Mouse (Mus musculus) cerebellum, postnatal 10 days (tissue): ENCODE results near the gene Rnf41.
A peak's percentile ranks its signal among the peaks of the same experiment; 100 is the strongest.

Source experiments
- DNase-seq, 2 experiments: peaks; one replicate each; pipeline ENCODE4 v3.0.0; 2021; ENCODE audit warnings: mixed read lengths in 2 of 2

The Rnf41 gene

DNA sequence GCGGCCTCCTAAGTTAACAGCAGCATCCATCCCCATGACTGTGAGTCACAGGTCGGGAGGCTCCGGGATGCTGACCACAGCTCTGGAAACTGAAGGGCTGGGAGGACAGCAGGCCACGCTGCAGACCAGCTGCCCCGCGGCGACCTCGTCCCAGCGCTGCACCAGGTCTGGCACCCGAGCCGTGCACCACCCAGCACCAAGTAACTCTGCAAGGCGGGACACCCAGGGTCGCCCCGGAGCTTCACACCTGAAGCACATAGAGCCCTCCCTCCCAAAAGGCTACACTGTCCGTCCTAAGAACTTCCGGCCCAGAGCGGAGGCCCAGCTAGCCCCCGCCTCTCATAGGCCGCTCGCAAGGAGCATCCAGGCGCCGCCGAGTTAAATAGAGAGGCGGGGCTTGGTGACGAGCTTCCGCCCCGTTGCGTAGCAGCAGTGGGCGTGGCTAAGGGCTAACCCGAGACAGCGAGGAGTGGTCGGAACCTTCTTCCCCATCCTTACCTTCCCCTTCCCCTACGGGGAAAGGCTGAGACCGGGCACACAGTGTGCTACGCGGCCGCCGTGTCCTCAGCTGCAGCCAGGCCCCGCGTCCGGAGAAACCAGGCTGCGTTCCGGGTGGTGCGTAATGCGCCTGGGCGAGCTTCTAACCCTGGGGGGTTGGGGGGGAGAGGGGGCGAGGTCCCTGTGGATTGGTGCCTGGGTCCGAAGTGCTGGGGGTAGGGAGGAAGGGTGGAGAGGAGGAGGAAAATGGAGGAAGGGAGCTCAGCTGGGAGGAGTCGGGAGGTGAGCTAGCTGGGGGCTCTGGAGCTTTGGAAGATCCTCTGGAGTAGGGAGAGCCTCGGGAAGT lies at the start of gene Rnf41, which contains the start of gene Nabp2:
Rnf41 (plus strand) TSS at position 447 of the 844 bp plus-strand sequence.
Nabp2 (minus strand) TSS at position 282 of the 844 bp plus-strand sequence.
- peak; percentile 98 to 99 for DNase-seq

DNA sequence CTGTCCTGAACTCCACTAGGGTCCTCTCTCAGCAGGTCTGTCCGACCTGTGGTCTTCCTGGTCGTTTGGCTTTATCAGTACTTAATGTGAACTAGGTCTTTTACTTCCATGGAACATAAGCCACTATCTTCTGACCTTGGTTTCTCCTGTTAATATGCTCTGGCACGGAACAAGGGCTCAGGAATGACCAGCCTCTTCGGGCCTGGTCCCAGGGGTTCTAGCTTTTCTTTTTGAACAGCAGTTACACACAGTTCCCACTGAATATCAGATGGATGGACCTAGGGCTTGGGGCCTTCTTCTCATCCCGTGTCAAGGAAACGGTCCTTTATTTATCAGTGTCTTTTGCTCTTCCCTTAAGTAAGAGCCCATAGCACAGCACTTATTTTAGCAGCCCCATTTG lies 49.6 kb upstream of the Rnf41 start:
- DNase-seq: no peak

DNA sequence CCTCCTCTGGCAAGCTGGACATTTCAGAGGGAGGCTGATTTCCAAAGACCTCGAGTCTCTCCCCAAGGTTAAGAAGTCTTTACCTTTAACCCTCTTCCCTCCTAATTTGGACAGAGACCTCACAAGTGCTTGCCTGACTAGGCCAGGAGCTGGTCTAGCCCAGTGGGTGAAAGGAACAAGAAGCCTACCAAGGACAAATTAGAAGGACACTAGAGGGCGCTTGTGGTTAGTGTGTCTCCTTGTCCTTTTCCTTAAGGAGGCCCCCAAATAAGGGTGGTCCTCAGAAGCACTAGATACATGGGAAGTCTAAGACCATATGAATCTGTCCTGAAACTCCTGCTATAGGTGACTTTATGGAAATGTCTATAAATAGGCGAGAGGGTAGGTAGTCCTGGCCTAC lies 48.9 kb upstream of the Rnf41 start:
- DNase-seq: peak; percentile 73 to 84

DNA sequence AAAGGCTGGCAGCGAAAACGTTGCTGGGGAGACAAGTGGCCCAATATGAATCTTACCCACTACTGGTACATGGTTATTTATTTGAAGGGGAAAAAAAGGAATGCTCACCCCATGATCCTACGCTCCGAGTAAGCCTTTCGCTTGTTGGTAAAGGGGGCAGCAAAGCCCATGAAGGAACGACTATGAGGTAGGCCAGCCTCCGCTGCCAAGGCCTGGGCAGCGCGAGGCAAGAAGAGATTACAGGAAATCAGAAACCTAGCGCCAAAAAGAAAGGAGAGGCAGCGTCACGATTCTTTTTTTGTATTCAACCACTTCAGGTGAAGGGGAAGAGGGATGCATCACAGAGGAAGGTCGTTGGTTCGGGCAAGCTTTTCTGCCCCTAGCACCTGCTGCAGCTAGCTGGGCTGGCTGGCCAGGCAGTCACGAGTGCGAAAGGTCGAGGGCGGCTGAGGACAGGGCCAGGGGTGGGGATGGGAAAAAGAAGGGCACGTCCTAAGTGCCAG lies 43.5 kb upstream of the Rnf41 start:
- no peak for DNase-seq

DNA sequence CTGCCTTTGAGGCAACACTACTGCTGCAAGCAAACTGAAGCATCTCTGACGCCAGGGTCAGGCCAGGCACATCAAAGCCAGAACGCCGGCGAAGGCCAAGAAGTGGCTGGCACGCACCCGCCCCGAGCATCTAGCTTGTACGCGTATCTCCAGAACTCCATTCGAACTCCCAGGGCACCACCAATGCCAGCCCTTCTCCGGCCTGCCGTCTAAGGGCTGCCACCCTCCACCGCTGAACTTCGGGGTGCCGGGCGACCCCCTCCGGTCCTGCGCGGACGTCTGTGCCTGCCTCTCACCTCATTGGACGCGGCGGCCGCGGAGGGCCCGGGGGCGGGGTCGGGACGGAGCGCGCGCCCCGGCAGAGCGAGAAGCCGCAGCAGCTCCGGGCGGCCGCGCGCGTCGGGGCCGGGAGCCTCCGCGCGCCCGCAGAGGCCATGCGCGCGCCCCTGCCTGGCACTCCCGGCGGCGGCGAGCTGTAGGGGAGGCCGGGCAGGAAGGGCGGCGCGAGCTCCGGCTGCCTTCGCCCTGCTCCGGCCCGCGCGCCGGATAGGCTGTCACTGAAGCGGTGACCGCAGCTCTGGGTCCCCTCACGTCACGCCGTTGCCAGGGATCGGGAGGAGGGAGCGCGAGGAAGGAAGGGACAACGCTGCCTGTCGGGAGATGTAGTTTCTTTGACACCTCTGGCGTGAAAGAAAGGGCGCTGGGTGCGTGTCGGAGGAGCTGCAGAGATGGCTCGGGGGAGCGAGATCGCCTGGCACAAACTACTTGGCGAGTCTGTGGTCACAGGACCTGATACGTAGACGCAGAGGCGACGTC lies 42.8 kb upstream of the Rnf41 start, which contains the start of gene Coq10a:
Coq10a (minus strand) TSS at position 596 of the 816 bp plus-strand sequence.
- DNase-seq: peak; percentile 95 to 97

DNA sequence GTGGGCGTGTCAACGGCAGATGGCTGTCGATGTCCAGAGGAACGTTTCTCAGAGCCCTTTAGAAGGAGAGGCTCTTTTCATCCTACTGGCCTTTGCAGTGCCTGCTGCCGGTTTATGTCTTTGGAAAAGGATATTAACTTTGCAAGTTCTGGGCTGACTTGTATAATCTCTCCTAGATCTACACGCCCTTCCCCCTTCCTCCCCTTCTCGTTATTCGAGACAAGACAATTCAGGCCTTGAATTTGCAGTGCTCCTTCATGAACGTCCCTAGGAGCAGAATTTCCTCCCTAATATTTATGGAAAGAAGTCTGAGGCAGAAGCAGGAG lies 42.3 kb upstream of the Rnf41 start:
- no peak for DNase-seq

DNA sequence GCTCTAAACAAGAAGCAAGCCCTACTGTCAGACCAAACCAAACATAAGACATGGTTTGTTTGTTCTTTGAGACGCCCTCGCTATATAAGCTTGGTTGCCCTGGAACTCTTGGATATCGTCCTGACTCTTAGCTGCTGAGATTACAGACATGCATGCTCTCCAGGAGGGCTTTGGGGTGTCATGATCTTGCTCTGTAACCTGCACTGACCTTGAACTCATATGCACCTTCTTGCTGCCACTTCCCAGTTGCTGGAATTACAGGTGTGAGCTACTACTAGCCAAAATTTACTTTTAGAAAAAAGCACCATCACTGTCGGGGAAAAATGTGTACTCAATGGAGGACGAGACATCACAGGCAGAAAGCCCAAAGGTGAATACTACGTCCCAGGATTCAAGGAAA lies 41.9 kb upstream of the Rnf41 start:
- DNase-seq: no peak

DNA sequence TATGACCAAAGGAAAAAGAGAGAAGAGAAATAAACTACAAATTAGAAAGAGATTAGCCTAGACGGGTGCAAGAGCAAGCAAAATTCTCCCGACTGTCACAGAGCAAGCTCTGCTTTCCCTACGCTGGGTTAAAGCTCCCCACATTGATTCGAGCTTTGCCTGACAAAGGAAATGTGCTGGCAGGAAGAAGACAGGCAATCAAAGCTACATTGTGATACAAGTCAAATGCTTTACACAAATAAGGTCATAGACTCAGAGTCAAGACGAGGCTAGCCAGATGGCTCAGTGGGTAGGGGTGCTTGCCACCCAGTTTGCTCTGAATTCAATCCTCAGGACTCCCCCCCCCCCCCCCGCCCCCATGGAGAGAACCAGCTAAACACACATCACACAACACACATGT lies 41.4 kb upstream of the Rnf41 start:
- DNase-seq: no peak

DNA sequence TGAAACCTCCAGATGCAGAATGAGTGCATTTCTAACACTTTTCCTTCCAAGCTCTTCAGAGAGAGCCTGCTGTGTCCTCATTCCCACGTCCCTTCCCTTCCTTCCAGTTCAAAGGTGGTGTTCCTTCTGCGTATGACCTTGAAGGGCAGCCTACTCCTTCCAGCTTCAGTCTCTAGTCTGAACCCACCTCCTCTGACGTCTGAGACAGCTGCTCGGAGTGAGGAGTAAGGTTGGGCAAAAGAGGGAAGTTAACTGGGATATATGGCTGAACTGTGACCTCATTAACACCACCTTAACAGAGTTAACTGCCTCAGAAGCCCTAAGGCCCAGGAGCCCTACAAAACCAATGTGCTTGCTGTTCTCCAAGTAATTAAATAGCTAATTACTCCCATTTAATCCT lies 40.9 kb upstream of the Rnf41 start:
- DNase-seq: no peak

DNA sequence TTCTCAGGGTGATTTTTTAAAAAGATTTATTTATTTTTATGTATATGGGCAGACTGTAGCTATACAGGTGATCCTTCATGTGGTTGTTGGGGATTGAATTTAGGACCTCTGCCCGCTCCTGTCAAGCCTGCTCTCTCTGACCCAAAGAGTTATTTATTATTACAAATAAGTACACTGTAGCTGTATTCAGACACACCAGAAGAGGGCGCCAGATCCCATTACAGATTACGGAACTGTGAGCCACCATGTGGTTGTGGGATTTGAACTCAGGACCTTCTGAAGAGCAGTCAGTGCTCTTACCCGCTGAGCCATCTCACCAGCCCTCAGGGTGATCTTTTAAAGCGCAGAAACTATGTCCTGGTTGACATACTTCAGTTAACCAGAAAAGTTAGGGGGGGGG lies 39.3 kb upstream of the Rnf41 start:
- peak in 1 of 2 experiments; percentile 24 for DNase-seq

DNA sequence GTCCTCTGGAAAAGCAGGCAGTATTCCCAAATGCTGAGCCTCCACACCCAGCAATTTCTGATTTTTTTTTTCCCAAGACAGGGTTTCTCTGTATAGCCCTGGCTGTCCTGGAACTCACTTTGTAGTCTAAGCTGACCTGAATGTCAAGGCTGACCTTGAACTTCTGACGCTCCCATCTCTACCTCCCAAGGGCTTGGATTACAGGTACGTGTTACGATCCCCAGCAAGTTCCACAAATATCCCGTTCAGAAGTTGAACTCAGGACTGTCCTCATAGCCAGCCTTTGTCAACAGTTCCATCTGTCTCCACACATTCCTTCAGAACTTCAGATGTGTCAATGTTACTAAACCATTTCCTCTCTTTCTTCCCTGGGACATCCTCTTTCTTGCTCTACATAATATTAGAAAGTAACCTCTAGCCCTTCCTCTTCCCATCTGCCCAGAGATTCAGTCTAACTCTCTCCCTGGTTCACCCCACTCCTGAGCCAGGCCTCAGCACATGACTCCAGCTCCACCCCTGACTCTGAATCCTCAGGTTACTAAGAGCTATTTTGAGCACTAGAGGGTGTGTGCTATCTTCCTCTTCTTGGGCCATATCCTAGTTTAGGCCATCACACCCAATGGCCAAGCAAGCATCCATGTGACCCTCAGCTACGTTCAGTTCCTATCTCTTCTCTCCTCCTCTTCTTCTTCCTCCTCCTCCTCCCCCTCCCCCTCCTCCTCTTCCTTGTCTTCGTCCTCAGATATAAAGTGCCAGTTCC lies 38.3 kb upstream of the Rnf41 start:
- no peak for DNase-seq

DNA sequence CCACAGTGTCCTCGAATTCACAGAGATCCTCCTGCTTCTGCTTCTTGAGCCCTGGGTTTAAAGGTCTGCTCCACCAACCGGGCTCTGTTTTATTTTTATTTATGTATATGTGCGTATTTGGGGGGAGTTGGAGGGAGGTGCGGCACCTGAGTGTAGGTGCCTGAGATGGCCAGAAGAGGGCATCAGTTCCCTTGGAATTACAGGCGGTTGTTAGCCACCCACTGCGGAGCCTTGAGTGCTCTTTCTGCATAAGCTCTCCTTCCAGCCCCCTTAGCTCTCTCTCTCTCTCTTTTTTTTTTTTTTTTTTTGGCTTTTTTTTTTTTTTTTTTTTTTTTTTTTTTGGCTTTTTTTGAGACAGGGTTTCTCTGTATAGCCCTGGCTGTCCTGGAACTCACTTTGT lies 37.1 kb upstream of the Rnf41 start:
- peak; percentile 33 to 50 for DNase-seq

DNA sequence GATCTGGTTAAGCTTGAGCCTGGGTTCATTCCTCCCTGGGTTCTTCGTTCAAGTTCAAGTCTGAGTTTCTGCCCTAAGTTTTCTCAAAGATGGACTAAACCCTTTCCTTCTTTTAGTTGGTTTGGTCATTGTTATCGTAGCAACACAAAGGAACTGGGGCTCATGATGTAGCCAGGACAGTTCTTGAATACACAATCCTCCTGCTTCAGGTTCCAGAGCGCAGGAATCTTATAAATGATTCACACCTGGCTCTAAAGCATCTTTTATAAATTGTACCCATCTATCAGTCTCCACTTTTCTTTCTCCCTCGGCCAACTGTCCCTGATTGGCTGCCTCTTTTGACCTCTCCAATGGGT lies 35.4 kb upstream of the Rnf41 start:
- no peak for DNase-seq

DNA sequence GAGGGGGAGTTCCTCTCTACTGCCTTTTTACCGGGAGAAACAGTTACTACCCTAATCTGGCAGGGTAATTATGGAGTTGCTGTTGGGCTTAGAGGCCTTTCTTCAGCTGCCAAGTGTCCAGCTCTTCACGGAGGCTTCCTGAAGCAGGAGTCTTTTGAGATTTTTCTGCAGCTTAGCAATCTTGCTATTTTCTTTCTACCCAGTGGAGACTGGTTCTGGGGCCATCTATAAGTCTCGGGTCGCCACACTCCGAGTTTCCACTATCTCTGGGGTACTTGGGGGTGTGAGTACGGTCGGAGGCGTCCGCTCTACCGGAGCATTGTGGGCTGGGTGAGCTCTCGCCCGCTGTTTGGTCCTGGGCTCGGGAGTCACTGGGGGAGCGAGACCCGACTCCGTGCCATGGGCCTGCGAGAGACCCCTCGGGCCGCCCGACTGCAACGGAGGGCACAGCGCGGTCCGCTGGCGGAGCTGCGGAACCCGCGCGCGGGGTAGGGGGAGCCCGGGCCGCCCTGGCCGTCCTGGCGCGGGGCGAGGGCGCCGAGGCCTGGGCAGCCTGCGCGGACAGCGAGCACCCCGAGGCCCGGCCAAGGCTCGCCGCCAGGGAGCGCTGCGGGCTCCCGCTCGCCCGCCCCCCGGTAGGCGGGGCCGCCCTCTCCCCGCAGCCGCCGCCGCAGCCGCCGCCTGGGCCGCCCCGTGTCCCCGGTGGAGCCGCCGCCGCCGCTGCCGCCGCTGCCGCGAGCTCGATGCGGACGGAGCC lies 34.8 kb upstream of the Rnf41 start, which contains the start of gene Ankrd52:
Ankrd52 (plus strand) TSS at position 661 of the 757 bp plus-strand sequence.
- peak; percentile 93 to 94 for DNase-seq

DNA sequence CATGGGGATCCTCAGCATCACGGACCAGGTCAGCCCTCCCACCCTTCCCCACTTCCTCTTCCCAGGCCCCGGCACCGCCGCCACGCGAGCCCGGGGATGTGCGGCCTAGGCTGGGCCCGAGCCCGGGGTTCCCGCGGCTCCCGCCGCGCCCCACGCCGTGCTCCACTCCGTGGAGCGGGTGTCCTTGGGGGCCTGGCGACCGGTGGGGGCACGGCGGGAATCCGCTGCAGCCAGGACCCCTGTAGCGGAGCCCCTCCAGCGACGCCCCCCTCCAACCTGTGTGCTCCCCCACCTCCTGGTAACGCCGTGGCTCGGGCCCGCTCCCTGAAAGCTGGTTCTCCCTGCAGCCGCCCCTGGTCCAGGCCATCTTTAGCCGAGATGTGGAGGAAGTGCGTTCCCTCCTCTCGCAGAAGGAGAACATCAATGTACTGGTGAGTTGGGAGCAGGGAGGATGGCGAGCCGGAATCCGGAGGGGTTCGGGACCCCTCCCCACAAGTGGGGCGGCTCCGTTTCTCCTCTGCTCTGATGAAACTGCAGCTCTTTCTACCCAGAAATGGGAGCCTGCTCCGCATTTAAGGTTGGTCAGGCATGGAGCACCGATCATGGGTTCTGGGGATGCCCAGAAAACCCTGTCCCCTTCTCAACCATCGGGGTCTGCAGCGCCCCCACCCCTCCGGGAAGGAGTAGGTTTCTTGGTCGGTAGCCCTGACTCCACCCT lies 34.1 kb upstream of the Rnf41 start:
- peak; percentile 82 to 86 for DNase-seq

DNA sequence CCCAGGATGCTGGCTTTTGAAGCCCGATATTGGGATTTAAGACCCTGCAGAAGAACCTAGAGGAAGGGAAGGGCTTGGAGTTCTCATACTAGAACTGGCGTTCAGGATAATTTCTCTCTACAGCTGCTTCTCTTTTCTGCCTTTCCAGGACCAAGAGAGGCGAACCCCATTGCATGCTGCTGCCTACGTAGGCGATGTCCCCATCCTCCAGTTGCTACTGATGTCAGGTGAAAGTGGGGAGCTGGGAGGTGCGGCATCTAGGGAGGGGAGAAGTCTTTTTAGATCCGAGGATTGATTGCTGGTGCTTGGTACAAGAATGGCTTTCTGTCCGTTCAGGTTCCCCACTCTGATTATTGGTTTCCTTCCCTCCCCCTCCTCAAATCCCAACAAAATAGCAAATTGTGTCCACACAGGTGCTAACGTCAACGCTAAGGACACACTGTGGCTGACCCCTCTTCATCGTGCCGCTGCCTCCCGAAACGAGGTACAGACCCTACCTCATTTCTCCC lies 33.5 kb upstream of the Rnf41 start:
- DNase-seq: no peak

DNA sequence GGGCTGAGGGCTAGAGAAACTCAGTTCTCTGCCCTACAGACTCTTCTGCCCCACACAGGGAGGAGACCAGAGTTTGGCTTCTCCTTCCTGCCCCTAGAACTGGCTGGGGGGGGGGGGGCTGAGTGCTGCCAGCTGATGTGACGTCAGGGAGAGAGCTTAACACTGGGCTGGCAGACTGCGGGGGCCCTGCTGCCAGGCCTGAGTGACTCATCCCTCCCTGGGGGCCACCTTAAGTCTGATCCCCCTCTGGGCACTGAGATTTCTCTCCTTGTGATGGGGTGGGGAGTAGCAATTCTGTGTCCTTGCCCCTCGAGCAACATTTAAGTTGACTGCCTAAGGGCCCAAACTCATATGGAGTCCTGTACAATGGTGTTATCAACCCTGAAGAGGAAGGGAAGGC lies 33.0 kb upstream of the Rnf41 start:
- DNase-seq: peak in 1 of 2 experiments; percentile 52

DNA sequence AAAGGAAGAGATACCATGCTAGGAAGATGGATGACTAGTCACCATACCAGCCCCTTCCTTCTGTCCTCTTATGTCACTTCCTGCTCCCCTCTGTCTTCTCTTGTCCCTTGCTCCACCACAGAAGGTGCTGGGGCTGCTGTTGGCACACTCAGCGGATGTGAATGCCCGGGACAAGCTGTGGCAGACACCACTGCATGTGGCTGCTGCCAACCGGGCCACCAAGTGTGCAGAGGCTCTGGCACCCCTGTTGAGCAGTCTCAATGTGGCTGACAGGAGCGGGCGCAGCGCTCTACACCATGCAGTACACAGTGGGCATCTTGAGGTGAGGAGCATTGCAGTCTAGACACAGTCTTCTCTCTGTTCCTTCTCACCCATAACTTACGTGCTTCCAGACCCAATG lies 32.2 kb upstream of the Rnf41 start:
- peak in 1 of 2 experiments; percentile 51 for DNase-seq

DNA sequence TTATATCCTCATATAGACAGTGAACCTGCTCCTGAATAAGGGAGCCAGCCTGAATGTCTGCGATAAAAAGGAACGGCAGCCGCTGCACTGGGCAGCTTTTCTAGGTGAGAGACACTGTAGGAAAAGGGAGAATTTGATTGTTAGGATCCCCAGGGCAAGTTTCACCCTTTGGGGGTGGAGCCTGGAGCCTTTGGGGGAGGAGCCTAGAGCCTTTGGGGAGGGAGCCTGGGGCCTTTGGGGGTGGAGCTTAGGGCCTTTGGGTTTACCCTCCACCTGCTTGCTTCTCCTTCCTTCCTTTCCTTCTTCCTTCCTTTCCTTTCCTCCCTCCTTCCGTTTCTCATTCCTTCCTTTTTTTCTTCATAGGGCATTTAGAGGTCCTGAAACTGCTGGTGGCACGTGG lies 30.9 kb upstream of the Rnf41 start:
- no peak for DNase-seq

DNA sequence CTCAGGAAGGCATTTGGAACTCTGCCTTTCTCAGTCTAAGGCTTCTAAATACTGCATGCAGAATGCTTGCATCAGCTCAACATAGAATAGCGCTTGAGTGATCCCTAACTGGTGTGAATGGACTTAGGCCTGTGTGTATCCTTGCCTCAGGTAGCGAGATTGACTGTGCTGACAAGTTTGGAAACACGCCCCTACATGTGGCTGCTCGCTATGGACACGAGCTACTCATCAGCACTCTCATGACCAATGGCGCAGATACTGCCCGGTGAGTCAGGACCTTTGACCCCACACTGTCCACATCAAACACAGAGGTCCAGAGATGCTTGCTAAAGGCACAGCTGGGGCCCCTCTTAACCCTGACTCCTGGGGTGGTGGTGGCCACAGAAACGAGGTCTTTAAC lies 29.0 kb upstream of the Rnf41 start:
- no peak for DNase-seq

DNA sequence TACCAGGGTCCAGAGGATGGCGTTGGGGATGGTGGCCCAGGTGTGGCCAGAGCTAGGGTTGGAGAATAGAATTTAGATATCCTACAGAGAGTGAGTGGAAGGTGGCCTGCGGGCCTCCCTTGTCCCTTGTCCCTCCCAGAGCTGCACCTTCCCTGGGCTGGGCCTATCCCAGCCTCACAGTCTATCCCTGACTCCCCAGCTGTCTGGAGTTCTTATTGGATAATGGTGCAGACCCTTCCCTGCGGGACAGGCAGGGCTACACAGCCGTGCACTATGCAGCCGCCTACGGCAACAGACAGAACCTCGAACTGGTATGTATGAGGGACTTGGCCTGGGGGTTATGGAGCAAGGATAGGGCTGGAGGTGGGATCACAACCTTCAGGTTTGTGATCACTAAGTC lies 25.6 kb upstream of the Rnf41 start:
- no peak for DNase-seq
